Mouse (Mus musculus): ENCODE data around the gene Cdkn2aip.

DNA sequence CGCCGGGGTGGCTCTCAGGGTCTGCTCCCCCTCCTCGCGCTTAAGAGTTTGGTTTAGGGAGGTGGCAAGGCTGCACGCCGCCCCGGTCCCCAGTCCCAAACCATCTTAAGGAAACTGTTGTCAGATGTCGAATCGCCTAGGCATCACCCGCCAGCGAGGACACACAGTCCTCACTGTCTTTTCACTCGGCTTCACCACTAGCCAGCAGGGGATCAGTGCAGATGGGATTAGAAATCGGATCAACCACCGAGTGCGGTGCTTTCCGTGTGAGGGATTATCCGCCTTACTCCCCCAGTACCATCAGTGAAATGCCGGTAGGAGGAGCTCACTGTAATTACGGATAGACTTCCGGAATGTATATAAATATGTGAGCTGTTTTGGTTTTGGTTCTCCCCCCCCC lies 37.9 kb downstream of the Cdkn2aip start:
- TF ChIP-seq CTCF (IDR thresholded peaks at IDR 0.05; ENCODE audit: low read depth) (peak; percentile 25), EP300 (IDR thresholded peaks at IDR 0.05; ENCODE audit: low read depth) (no peak)

All from liver, embryonic 14.5 days (tissue).